Mouse (Mus musculus) left cerebral cortex, postnatal 36 days (tissue): ENCODE measurements around the gene Ptpre. TPM values are rescaled to one million over a fixed set of nuclear protein-coding genes. Genes with fewer than 3 reads are reported as not detected.

Experiments used
- DNase-seq, 2 experiments: peaks; one replicate each; pipeline ENCODE4 v3.0.0; 2021 to 2022; ENCODE audit warnings: low spot score in 2 of 2, mixed read lengths in 1 of 2
- intact Hi-C: fragments of 180-260 bp; cut with DNase I; formaldehyde crosslinking; loops from one replicate; pipeline ENCODE4 v1.15.1; 2025
- total RNA-seq, 2 experiments: library from RNA; stranded (reverse); gene quantifications; 2 replicates each; pipeline ENCODE4 v1.2.3; 2021

Gene Ptpre
- total RNA-seq, 2 experiments from 2014 or later: 23.1 to 28.7 TPM

GRCm38 (mm10) chr7:135631776-135632552, 94.7 kb downstream of the Ptpre start:
- intact Hi-C loops: loop anchor here (2.0 kb wide), 1 partner anchor 95 kb away; the partner anchor contains the start of gene Ptpre
- DNase-seq: peak; percentile 55 to 70

- intact Hi-C loops: loop anchor here (2.0 kb wide), 1 partner anchor 96 kb away; the partner anchor contains the start of gene Ptpre
- no peak for DNase-seq
These were observed 95.5 kb downstream of the Ptpre start for GRCm38 (mm10) chr7:135632716-135633258.

GRCm38 (mm10) chr7:135634851-135635624, 97.8 kb downstream of the Ptpre start:
- DNase-seq: no peak
- intact Hi-C loops: no loop called here

- no peak for DNase-seq
- intact Hi-C loops: no loop called here
These were observed 100.2 kb downstream of the Ptpre start for GRCm38 (mm10) chr7:135637406-135637980.

GRCm38 (mm10) chr7:135639361-135639760, 102.1 kb downstream of the Ptpre start:
- DNase-seq: no peak
- intact Hi-C loops: no loop called here

- peak; percentile 63 to 70 for DNase-seq
- intact Hi-C loops: no loop called here
These were observed 104.6 kb downstream of the Ptpre start for GRCm38 (mm10) chr7:135641698-135642507.

GRCm38 (mm10) chr7:135644452-135644851, 107.2 kb downstream of the Ptpre start:
- intact Hi-C loops: no loop called here
- no peak for DNase-seq

GRCm38 (mm10) chr7:135646976-135647375, 109.7 kb downstream of the Ptpre start:
- DNase-seq: no peak
- intact Hi-C loops: no loop called here

- DNase-seq: no peak
- intact Hi-C loops: no loop called here
These were observed 111.5 kb downstream of the Ptpre start for GRCm38 (mm10) chr7:135648821-135649220.

- no peak for DNase-seq
- intact Hi-C loops: no loop called here
These were observed 112.0 kb downstream of the Ptpre start for GRCm38 (mm10) chr7:135649306-135649705.

- no peak for DNase-seq
These were observed 112.8 kb downstream of the Ptpre start for GRCm38 (mm10) chr7:135650061-135650460.

GRCm38 (mm10) chr7:135651831-135652511, 114.7 kb downstream of the Ptpre start:
- intact Hi-C loops: no loop called here
- DNase-seq: no peak

More at GRCm38 (mm10) chr7:135650061-135650460, 112.8 kb downstream of the Ptpre start:
- intact Hi-C loops: no loop called here

- DNase-seq: no peak
- intact Hi-C loops: no loop called here
These were observed 115.5 kb downstream of the Ptpre start for GRCm38 (mm10) chr7:135652781-135653180.

- DNase-seq: no peak
- intact Hi-C loops: no loop called here
These were observed 116.3 kb downstream of the Ptpre start for GRCm38 (mm10) chr7:135653601-135654000.

- DNase-seq: no peak
- intact Hi-C loops: no loop called here
These were observed 117.0 kb downstream of the Ptpre start for GRCm38 (mm10) chr7:135654288-135654687.

- intact Hi-C loops: no loop called here
- no peak for DNase-seq
These were observed 117.8 kb downstream of the Ptpre start for GRCm38 (mm10) chr7:135655113-135655512.

GRCm38 (mm10) chr7:135658150-135658549, 120.9 kb downstream of the Ptpre start:
- intact Hi-C loops: no loop called here
- DNase-seq: no peak

GRCm38 (mm10) chr7:135659314-135659935, 122.1 kb downstream of the Ptpre start:
- no peak for DNase-seq
- intact Hi-C loops: no loop called here
